Mouse (Mus musculus) heart, postnatal 10 days (tissue): ENCODE data around the gene Pknox1. TPM values are rescaled to one million over a fixed set of nuclear protein-coding genes. Genes with fewer than 3 reads are reported as not detected.
"Not testable (repeated sequence)": the region's sequence is repeated elsewhere in the genome, so short reads cannot be mapped to it uniquely, and the experiment has no call there.

Experiments
- DNase-seq, 2 experiments: peaks; one replicate each; pipeline ENCODE4 v3.0.0; 2021
- intact Hi-C: fragments of 180-260 bp; cut with DNase I; formaldehyde crosslinking; loops from one replicate; pipeline ENCODE4 v1.15.1; 2025
- total RNA-seq, 2 experiments: library from RNA; stranded (reverse); gene quantifications; 2 replicates each; pipeline ENCODE4 v1.2.3; 2021

Gene Pknox1
- total RNA-seq, 2 experiments from 2014 or later = 13.5 to 16.2 TPM

GRCm38 (mm10) chr17:31588115-31588514, 23.6 kb downstream of the Pknox1 start:
- intact Hi-C loops = no loop called here
- no peak for DNase-seq

DNA sequence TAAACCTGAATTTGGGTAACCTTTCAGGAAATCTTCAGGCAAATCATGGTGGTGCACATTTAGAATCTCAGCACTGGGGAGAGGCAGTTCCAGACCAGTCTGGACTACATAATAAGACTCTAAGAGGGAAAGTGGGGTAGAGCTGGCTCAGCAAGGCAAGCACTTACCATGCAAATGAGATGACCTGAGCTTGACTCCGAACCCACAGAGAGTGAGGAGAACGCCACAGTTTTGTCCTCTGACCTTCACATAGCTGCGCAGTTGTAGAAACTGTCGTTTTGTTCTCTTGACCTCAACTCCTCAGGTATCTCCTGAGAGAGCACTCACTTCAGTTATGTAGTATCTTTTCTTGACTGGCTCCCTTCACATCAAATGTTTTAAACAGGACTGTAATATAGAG, 24.2 kb downstream of the Pknox1 start:
- no peak for DNase-seq
- intact Hi-C loops = no loop called here

GRCm38 (mm10) chr17:31590846-31591245, 26.3 kb downstream of the Pknox1 start:
- intact Hi-C loops = no loop called here
- no peak for DNase-seq

GRCm38 (mm10) chr17:31594590-31594989, 30.1 kb downstream of the Pknox1 start:
- intact Hi-C loops = no loop called here

GRCm38 (mm10) chr17:31595077-31595476, 30.5 kb downstream of the Pknox1 start:
- no peak for DNase-seq
- intact Hi-C loops = no loop called here

More at GRCm38 (mm10) chr17:31594590-31594989, 30.1 kb downstream of the Pknox1 start:
- DNase-seq = peak in 1 of 2 experiments; percentile 15

DNA sequence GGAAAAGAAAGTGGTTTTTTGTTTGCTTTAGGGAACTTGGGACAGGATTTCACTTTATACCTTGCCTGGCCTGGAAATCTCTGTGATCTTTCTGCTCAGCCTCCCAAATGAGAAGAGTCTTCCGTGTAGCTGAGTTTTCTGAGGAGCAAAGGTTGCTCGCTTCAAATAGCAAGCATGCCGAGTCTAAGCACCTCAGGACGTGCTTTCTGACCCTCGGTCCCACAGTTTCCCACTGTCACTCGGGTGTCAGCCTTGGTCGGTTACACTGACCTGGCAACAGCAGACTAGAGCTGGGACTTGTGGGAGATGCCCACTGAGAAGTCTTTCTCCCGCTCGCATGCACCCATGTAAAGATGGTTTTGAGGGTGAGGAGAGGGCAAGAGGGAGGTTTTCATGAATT, 33.4 kb downstream of the Pknox1 start:
- intact Hi-C loops = no loop called here
- no peak for DNase-seq

DNA sequence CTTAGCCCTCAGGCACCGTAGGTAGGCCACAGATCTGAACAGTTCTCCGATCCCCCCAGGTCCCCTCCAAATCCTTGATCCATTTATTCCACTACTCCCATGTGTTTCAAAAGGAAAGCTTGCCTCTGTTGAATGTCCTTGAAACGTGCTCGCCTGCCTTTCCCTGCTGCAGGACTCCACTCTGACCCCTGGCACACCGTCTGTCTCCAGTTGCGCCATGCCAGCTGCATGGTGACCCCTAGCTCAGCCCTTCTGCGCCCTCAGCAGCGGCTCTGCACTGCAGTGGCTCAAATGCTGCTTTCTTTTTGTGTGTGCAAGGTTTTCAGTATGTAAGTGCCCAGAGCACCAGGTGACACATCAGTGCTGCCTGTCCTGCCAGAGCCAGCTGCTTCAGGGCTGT, 34.1 kb downstream of the Pknox1 start:
- DNase-seq = no peak
- intact Hi-C loops = no loop called here

DNA sequence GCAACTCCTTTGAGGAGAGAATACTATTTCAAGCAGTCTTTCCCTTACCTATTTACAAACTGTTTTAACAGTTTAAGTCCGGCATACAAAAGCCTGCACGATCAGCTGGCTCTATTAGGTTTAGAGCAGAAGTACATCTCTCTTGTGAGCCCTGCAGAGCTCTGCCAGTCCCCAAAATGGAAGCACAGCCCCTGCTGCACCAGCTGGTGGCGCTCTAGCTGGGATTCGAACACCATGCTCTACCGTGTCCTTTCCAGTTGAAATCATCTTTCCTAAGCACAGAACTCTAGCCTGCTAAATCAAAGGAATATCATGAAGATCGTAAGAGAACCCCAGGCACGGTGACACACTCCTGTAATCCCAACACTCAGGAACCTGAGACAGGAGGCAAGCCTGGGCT, 41.9 kb downstream of the Pknox1 start:
- DNase-seq = no peak
- intact Hi-C loops = no loop called here

DNA sequence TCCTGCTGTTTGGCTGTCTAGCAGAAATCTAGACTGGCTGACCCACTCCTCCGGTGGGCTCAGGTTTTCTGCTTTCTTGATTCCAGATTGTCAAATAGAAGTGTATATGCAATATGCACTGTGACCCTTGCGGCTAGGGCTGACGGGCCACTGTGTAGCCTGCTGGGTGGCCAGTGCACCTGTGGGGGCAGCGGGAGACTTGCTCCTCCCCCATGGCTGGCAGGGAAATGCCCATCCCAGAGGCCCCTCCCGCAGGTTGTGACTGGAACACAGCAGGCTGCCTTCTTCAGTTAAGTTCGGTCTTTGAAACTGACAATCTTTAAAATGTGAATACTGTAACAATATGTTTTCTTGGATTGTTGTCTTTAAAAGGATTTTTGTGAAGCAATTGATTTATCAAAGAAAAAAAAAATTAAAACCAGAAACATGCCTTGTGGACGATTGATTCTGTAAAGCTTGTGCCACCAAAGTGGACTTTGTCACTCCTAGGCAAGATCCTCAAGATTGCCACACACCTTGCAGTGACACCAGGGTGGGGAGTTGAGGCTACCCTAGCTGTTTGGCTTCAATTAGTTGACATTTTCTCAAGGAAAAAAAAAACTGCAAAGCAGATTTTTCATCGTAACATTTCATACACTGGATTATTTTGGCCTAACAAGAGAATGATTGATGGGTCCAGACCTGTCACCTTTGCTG, 42.9 kb downstream of the Pknox1 start:
- intact Hi-C loops = no loop called here
- DNase-seq = no peak

DNA sequence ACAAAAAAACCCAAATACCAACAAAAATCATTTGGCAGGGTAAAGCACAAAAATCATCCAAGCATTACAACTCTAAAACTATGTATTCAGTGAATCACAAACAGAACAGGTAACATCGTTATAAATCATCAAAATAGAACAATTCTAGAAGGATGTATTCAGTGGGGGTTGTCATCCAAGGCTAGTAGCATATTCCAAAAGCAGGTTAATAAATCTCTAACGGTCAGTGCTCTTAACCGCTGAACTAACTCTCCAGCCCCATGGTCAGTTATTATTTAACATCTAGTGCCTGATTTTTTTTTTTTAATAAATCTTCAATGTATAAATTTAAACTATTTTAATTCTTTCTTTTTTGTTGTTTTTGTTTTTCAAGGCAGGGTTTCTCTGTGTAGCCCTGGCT, 44.6 kb downstream of the Pknox1 start:
- intact Hi-C loops, DNase-seq: not testable (repeated sequence)

DNA sequence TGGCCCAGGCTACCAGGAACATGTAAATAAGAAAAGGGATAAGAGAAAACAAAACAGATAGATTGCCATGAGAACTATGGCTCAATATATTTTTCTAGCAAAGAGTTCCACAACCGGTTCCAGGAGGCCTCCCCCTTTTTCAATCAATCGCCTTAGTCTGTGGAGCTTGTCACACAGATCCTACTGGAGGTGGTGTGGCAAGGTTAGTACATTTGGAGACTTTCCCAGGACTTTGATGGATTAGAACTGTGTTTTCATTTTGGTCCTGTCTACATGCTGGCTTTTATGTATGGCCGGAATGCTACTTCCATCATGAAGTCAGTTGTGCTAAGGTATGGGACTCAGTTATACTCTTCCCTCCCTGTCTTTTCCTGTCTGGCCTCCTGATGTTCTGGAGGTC, 45.4 kb downstream of the Pknox1 start:
- intact Hi-C loops = no loop called here
- no peak for DNase-seq

- DNase-seq = peak; percentile 68 to 71
- intact Hi-C loops = no loop called here
These were observed 48.7 kb downstream of the Pknox1 start for GRCm38 (mm10) chr17:31613086-31613755.

- intact Hi-C loops = no loop called here
- DNase-seq = no peak
These were observed 58.6 kb downstream of the Pknox1 start for GRCm38 (mm10) chr17:31623101-31623500.

- DNase-seq = no peak
- intact Hi-C loops = no loop called here
These were observed 63.4 kb downstream of the Pknox1 start for GRCm38 (mm10) chr17:31627961-31628360.

- no peak for DNase-seq
- intact Hi-C loops = no loop called here
These were observed 66.7 kb downstream of the Pknox1 start for GRCm38 (mm10) chr17:31631081-31631800.

- no peak for DNase-seq
- intact Hi-C loops = no loop called here
These were observed 68.5 kb downstream of the Pknox1 start for GRCm38 (mm10) chr17:31633007-31633406.

DNA sequence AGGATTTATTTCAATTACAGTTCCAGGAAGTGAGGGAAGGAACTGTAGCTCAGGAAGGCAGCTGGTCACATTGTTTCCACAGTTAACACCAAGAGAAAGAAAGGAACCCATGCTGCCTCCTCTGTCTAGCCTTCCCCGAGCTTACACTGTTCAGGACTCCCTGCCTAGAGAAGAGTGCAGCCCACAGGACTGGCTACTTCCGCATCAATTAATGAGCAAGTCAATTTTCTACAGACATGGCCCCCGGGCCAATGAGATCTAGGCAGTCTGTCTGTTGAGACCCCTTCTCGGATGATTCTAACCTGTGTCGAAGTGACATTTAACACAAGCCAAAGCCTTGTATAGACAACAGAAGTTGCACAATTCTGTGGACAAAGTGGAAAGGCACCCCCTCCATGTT, 70.4 kb downstream of the Pknox1 start:
- intact Hi-C loops = no loop called here

GRCm38 (mm10) chr17:31635781-31636180, 71.2 kb downstream of the Pknox1 start:
- intact Hi-C loops = no loop called here
- no peak for DNase-seq

More for the DNA sequence above, 70.4 kb downstream of the Pknox1 start:
- DNase-seq = no peak

GRCm38 (mm10) chr17:31636277-31636941, 71.9 kb downstream of the Pknox1 start:
- intact Hi-C loops = no loop called here
- no peak for DNase-seq

- intact Hi-C loops = no loop called here
These were observed 72.6 kb downstream of the Pknox1 start, which contains the start of gene Cbs for GRCm38 (mm10) chr17:31636942-31637811. Gene Cbs (minus strand): TSS chr17:31637238.

More at GRCm38 (mm10) chr17:31636942-31637811, 72.6 kb downstream of the Pknox1 start, which contains the start of gene Cbs:
- DNase-seq = peak; percentile 82 to 84
